Mouse (Mus musculus): Measurements from ENCODE around the gene Rnf34. TPM values are rescaled to one million over a fixed set of nuclear protein-coding genes. Genes with fewer than 3 reads are reported as not detected.
A peak's percentile ranks its signal among the peaks of the same experiment; 100 is the strongest.

Rnf34 gene
- polyA plus RNA-seq, 1 experiment from 2014 or later, result 58.0 TPM

- Histone ChIP-seq H3K4me1 (replicated peaks; ENCODE audit: control insufficient read depth, insufficient read depth, low read length) (peaks cover 22% of the 10 kb centered on the region), H3K27ac (ENCODE audit: low read length) (peak overlapping the region; percentile 85), H3K36me3 (ENCODE audit: control insufficient read depth, insufficient read depth) (no peaks in the 10 kb centered on the region), H3K4me3 (replicated peaks; ENCODE audit: low read length) (peak overlapping the region; percentile 68), H3K9ac (replicated peaks; ENCODE audit: low read depth, low read length) (peak overlapping the region; percentile 92), H3K27me3 (replicated peaks; ENCODE audit: control insufficient read depth, insufficient read depth, low read length) (no peaks in the 10 kb centered on the region), H3K9me3 (ENCODE audit: control insufficient read depth, low read length) (no peaks in the 10 kb centered on the region), H3K4me2 (ENCODE audit: low read length) (peak overlapping the region; percentile 89)
- peak; percentile 71 for ATAC-seq
- under 1% methylated on average over 36 of the region's 38 CpGs for WGBS
Observed at GRCm38 (mm10) chr5:122850319-122851002, 613 bp downstream of the Rnf34 start.

GRCm38 (mm10) chr5:122852611-122853010, 2.8 kb downstream of the Rnf34 start:
- Histone ChIP-seq H3K9me3 (ENCODE audit: control insufficient read depth, low read length) (no peaks in the 10 kb centered on the region), H3K4me3 (replicated peaks; ENCODE audit: low read length) (no peak overlapping the region), H3K36me3 (ENCODE audit: control insufficient read depth, insufficient read depth) (no peaks in the 10 kb centered on the region), H3K4me1 (replicated peaks; ENCODE audit: control insufficient read depth, insufficient read depth, low read length) (peaks cover 22% of the 10 kb centered on the region), H3K9ac (replicated peaks; ENCODE audit: low read depth, low read length) (no peak overlapping the region), H3K4me2 (ENCODE audit: low read length) (no peak overlapping the region), H3K27me3 (replicated peaks; ENCODE audit: control insufficient read depth, insufficient read depth, low read length) (no peaks in the 10 kb centered on the region), H3K27ac (ENCODE audit: low read length) (no peak overlapping the region)
- ATAC-seq, result no peak
- 84% methylated on average over 2 of the region's 2 CpGs for WGBS

- H3K4me2 ChIP-seq (ENCODE audit: low read length), result no peak overlapping the region
- 87% methylated on average over 3 of the region's 3 CpGs for WGBS
- H3K4me3 ChIP-seq (replicated peaks; ENCODE audit: low read length), result no peak overlapping the region
- no peak for ATAC-seq
- no peak overlapping the region for H3K27ac ChIP-seq (ENCODE audit: low read length)
- H3K9me3 ChIP-seq (ENCODE audit: control insufficient read depth, low read length), result no peaks in the 10 kb centered on the region
- no peak overlapping the region for H3K9ac ChIP-seq (replicated peaks; ENCODE audit: low read depth, low read length)
- H3K4me1 ChIP-seq (replicated peaks; ENCODE audit: control insufficient read depth, insufficient read depth, low read length), result peaks cover 9% of the 10 kb centered on the region
- no peaks in the 10 kb centered on the region for H3K27me3 ChIP-seq (replicated peaks; ENCODE audit: control insufficient read depth, insufficient read depth, low read length)
- H3K36me3 ChIP-seq (ENCODE audit: control insufficient read depth, insufficient read depth), result no peaks in the 10 kb centered on the region
Observed at GRCm38 (mm10) chr5:122855858-122856257, 6.0 kb downstream of the Rnf34 start.

GRCm38 (mm10) chr5:122863053-122863452, 13.2 kb downstream of the Rnf34 start:
- no peaks in the 10 kb centered on the region for H3K4me1 ChIP-seq (replicated peaks; ENCODE audit: control insufficient read depth, insufficient read depth, low read length)
- H3K9me3 ChIP-seq (ENCODE audit: control insufficient read depth, low read length), result no peaks in the 10 kb centered on the region
- no peak overlapping the region for H3K4me2 ChIP-seq (ENCODE audit: low read length)
- no peak for ATAC-seq
- 94% methylated on average over 2 of the region's 2 CpGs for WGBS
- H3K36me3 ChIP-seq (ENCODE audit: control insufficient read depth, insufficient read depth), result peaks cover 14% of the 10 kb centered on the region; the same call in 1 of the 2 replicates
- no peak overlapping the region for H3K27ac ChIP-seq (ENCODE audit: low read length)
- no peak overlapping the region for H3K9ac ChIP-seq (replicated peaks; ENCODE audit: low read depth, low read length)
- no peaks in the 10 kb centered on the region for H3K27me3 ChIP-seq (replicated peaks; ENCODE audit: control insufficient read depth, insufficient read depth, low read length)
- no peak overlapping the region for H3K4me3 ChIP-seq (replicated peaks; ENCODE audit: low read length)

- Histone ChIP-seq H3K36me3 (ENCODE audit: control insufficient read depth, insufficient read depth) (peaks cover 35% of the 10 kb centered on the region), H3K4me2 (ENCODE audit: low read length) (no peak overlapping the region), H3K4me1 (replicated peaks; ENCODE audit: control insufficient read depth, insufficient read depth, low read length) (no peaks in the 10 kb centered on the region), H3K27me3 (replicated peaks; ENCODE audit: control insufficient read depth, insufficient read depth, low read length) (no peaks in the 10 kb centered on the region), H3K27ac (ENCODE audit: low read length) (no peak overlapping the region), H3K9me3 (ENCODE audit: control insufficient read depth, low read length) (no peaks in the 10 kb centered on the region), H3K4me3 (replicated peaks; ENCODE audit: low read length) (no peak overlapping the region), H3K9ac (replicated peaks; ENCODE audit: low read depth, low read length) (no peak overlapping the region)
- ATAC-seq, result no peak
- 95% methylated on average over 3 of the region's 3 CpGs for WGBS
Observed at GRCm38 (mm10) chr5:122872626-122873025, 22.8 kb downstream of the Rnf34 start.

GRCm38 (mm10) chr5:122873573-122873972, 23.7 kb downstream of the Rnf34 start:
- no peak for ATAC-seq
- WGBS, result 56% methylated on average over 2 of the region's 2 CpGs
- Histone ChIP-seq H3K27me3 (replicated peaks; ENCODE audit: control insufficient read depth, insufficient read depth, low read length) (no peaks in the 10 kb centered on the region), H3K27ac (ENCODE audit: low read length) (no peak overlapping the region), H3K4me1 (replicated peaks; ENCODE audit: control insufficient read depth, insufficient read depth, low read length) (no peaks in the 10 kb centered on the region), H3K36me3 (ENCODE audit: control insufficient read depth, insufficient read depth) (peaks cover 32% of the 10 kb centered on the region), H3K9ac (replicated peaks; ENCODE audit: low read depth, low read length) (no peak overlapping the region), H3K4me3 (replicated peaks; ENCODE audit: low read length) (no peak overlapping the region), H3K9me3 (ENCODE audit: control insufficient read depth, low read length) (no peaks in the 10 kb centered on the region), H3K4me2 (ENCODE audit: low read length) (no peak overlapping the region)

GRCm38 (mm10) chr5:122874359-122874758, 24.5 kb downstream of the Rnf34 start:
- Histone ChIP-seq H3K27ac (ENCODE audit: low read length) (no peak overlapping the region), H3K36me3 (ENCODE audit: control insufficient read depth, insufficient read depth) (peaks cover 31% of the 10 kb centered on the region), H3K9ac (replicated peaks; ENCODE audit: low read depth, low read length) (no peak overlapping the region), H3K4me3 (replicated peaks; ENCODE audit: low read length) (no peak overlapping the region), H3K4me2 (ENCODE audit: low read length) (no peak overlapping the region), H3K9me3 (ENCODE audit: control insufficient read depth, low read length) (no peaks in the 10 kb centered on the region), H3K27me3 (replicated peaks; ENCODE audit: control insufficient read depth, insufficient read depth, low read length) (no peaks in the 10 kb centered on the region), H3K4me1 (replicated peaks; ENCODE audit: control insufficient read depth, insufficient read depth, low read length) (no peaks in the 10 kb centered on the region)
- 80% methylated on average over 3 of the region's 3 CpGs for WGBS
- no peak for ATAC-seq

GRCm38 (mm10) chr5:122876671-122877070, 26.8 kb downstream of the Rnf34 start:
- WGBS, result 81% methylated on average over 3 of the region's 3 CpGs
- Histone ChIP-seq H3K27ac (ENCODE audit: low read length) (no peak overlapping the region), H3K27me3 (replicated peaks; ENCODE audit: control insufficient read depth, insufficient read depth, low read length) (no peaks in the 10 kb centered on the region)

GRCm38 (mm10) chr5:122880241-122880980, 30.6 kb downstream of the Rnf34 start:
- H3K27ac ChIP-seq (ENCODE audit: low read length), result no peak overlapping the region
- no peaks in the 10 kb centered on the region for H3K9me3 ChIP-seq (ENCODE audit: control insufficient read depth, low read length)
- H3K4me3 ChIP-seq (replicated peaks; ENCODE audit: low read length), result no peak overlapping the region
- ATAC-seq, result no peak
- peaks cover 26% of the 10 kb centered on the region for H3K36me3 ChIP-seq (ENCODE audit: control insufficient read depth, insufficient read depth)
- H3K4me2 ChIP-seq (ENCODE audit: low read length), result no peak overlapping the region
- peaks cover 4% of the 10 kb centered on the region; the same call in 1 of the 2 replicates for H3K4me1 ChIP-seq (replicated peaks; ENCODE audit: control insufficient read depth, insufficient read depth, low read length)
- no peak overlapping the region for H3K9ac ChIP-seq (replicated peaks; ENCODE audit: low read depth, low read length)
- H3K27me3 ChIP-seq (replicated peaks; ENCODE audit: control insufficient read depth, insufficient read depth, low read length), result no peaks in the 10 kb centered on the region
- WGBS, result 96% methylated on average over 37 of the region's 37 CpGs

More at GRCm38 (mm10) chr5:122876671-122877070, 26.8 kb downstream of the Rnf34 start:
- Histone ChIP-seq H3K4me1 (replicated peaks; ENCODE audit: control insufficient read depth, insufficient read depth, low read length) (no peaks in the 10 kb centered on the region), H3K4me2 (ENCODE audit: low read length) (no peak overlapping the region), H3K9me3 (ENCODE audit: control insufficient read depth, low read length) (no peaks in the 10 kb centered on the region), H3K4me3 (replicated peaks; ENCODE audit: low read length) (no peak overlapping the region), H3K9ac (replicated peaks; ENCODE audit: low read depth, low read length) (no peak overlapping the region), H3K36me3 (ENCODE audit: control insufficient read depth, insufficient read depth) (peaks cover 34% of the 10 kb centered on the region)
- no peak for ATAC-seq
